Mouse (Mus musculus): ENCODE data around the gene Hhip. TPM values are rescaled to one million over a fixed set of nuclear protein-coding genes. Genes with fewer than 3 reads are reported as not detected.

The Hhip gene
- polyA plus RNA-seq (2017; shearing (Covaris generic)) = not detected

DNA sequence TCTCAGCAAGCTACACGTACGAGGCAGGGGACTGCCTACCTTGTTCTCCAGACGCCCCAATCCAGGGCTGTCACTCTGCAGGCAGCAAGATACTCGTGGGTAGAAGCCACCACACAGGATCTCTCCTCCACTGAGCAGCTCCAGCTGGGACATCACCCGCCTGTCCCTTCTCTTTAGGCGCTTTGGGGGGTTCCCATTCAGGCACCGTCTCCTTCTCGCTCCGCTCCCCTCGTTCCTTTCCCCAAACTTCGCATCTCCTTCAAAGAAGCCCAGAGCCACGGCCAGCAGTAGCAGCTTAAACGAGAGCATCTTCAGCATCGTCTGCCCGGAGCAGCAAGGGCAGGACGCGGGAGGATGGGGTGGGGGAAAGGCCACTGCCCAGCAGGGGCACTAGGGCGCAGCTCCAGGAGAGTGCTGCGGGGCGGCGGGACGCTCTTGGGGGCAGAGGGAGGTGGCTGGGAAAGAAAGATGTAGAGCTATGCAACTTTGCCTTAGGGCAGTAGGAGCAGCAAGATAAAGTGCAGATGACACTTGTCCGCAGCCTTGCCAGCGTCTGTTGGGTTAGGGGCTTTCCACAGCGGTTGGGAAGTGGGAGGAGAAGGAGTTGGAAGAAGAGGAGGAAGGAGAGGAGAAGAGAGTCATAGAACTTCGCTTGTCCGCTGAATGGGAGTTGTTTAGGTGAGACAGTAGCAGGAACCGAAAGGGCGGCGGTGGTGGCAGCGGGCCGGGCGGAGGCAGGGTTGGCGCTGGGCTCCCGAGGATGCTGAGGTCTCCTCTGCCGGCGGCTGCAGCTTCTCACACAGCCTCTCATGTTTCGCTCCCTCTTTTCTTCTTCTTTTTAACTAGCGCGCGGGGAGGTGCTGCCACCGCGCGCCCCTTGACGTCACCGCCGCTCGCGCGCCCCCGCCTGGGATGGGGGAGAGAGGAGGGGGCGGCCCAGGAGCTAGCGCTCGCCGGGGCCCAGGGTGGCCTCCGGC is at the start of gene Hhip:
Gene Hhip (minus strand): TSS at position 809 of the 977 bp plus-strand sequence.

Data from effector memory CD4-positive, alpha-beta T cell, adult 7 months (primary cell).